Mouse (Mus musculus): ENCODE measurements at regions not wholly inside any gene's neighbourhood (a gene's known extent, or its start where the extent isn't known, plus 50 kb on each side); places are given as distances from the start of the nearest gene placed in this dataset.

DNA sequence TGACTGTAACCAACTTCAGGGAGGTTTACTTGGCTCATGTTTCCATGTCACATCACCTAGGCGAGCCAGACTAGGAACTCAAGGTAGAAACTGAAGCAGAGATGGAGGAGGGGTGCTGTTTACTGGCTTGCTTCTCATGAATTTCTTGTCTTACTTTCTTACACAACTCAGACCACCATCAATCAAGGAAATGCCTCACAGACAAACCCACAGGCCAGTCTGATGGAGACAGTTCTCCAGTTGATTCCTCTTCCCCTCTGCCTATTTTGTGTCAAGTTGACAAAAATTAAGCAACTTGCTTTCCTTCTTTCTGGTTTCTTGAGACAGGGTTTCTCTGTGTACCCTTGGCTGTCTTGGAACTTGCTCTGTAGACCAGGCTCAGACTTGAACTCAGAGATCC lies 83.8 kb upstream of the Phip start:
- no peak for DNase-seq

GRCm38 (mm10) chr9:83056208-83056607 lies 80.9 kb upstream of the Phip start:
- no peak for DNase-seq

- peak; percentile 78 for DNase-seq
Measured at GRCm38 (mm10) chr9:83051666-83052065, 76.3 kb upstream of the Phip start.

DNA sequence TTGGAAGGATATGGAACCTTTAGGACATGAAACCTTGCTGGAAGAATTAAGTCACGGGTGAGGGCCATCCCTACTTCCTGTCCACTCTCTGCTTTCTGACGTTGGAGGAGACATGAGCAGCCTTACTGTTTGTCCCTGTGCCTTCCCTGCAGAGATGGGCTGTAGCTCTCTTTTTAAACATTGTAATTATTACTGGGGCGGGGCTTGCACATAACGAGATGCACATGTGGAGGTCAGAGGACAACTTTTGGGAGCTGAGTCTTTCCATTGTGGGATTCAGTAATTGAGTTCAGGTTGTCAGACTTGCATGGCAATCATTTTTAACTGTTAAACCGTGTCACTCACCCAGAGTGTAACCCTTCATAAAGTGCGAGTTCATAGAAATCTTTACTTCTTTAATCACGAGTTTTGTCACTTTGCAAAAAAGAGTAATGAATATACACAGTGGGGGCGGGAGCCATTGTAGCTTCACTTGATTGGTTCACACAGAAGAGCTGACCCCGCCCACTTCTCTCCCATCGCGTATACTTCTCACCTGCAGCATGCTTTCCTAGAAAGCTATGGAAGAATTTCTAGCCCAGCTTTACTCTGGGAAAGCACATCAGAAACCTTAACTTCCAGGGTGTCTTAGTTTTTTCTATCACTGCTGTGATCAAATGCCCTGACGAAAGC lies 72.4 kb upstream of the Phip start:
- DNase-seq = peak; percentile 75

GRCm38 (mm10) chr9:83046035-83046434 lies 70.7 kb upstream of the Phip start:
- DNase-seq = peak; percentile 71

- DNase-seq = no peak
Measured at GRCm38 (mm10) chr9:83043790-83044189, 68.5 kb upstream of the Phip start.

GRCm38 (mm10) chr9:83041345-83041744 lies 66.0 kb upstream of the Phip start:
- DNase-seq = no peak

GRCm38 (mm10) chr9:83040686-83041085 lies 65.4 kb upstream of the Phip start:
- peak; percentile 81 for DNase-seq

GRCm38 (mm10) chr9:83037261-83038119 lies 62.2 kb upstream of the Phip start:
- peak; percentile 91 for DNase-seq
